Mouse (Mus musculus) adipocyte (in vitro differentiated cells): Measurements from ENCODE around the gene 4933427D14Rik.

Experiments
- DNase-seq: peaks from one replicate; pipeline ENCODE4 v3.0.0-alpha.2; 2016; ENCODE audit warnings: low spot score

4933427D14Rik gene

GRCm38 (mm10) chr11:72207204-72207833 lies at the start of gene 4933427D14Rik, which contains the start of gene Txndc17:
Gene 4933427D14Rik (minus strand): TSS chr11:72207459.
Gene Txndc17 (plus strand): TSS chr11:72207547.
- peak; percentile 80 for DNase-seq

- no peak for DNase-seq
These were observed 49.2 kb upstream of the 4933427D14Rik start for GRCm38 (mm10) chr11:72256441-72256840.

GRCm38 (mm10) chr11:72255629-72256028 lies 48.4 kb upstream of the 4933427D14Rik start:
- no peak for DNase-seq

- DNase-seq = no peak
These were observed 38.0 kb upstream of the 4933427D14Rik start for GRCm38 (mm10) chr11:72245196-72245753.

- no peak for DNase-seq
These were observed 33.0 kb upstream of the 4933427D14Rik start for GRCm38 (mm10) chr11:72240062-72240860.

- peak; percentile 78 for DNase-seq
These were observed 26.8 kb upstream of the 4933427D14Rik start for GRCm38 (mm10) chr11:72234013-72234412.

GRCm38 (mm10) chr11:72232991-72233390 lies 25.7 kb upstream of the 4933427D14Rik start:
- DNase-seq = no peak

GRCm38 (mm10) chr11:72232068-72232467 lies 24.8 kb upstream of the 4933427D14Rik start:
- DNase-seq = no peak

- no peak for DNase-seq
These were observed 21.3 kb upstream of the 4933427D14Rik start for GRCm38 (mm10) chr11:72228513-72228912.

- no peak for DNase-seq
These were observed 19.6 kb upstream of the 4933427D14Rik start for GRCm38 (mm10) chr11:72226901-72227300.

GRCm38 (mm10) chr11:72226020-72226791 lies 18.9 kb upstream of the 4933427D14Rik start:
- DNase-seq = no peak

- peak; percentile 78 for DNase-seq
These were observed 17.6 kb upstream of the 4933427D14Rik start for GRCm38 (mm10) chr11:72224865-72225264.

- DNase-seq = no peak
These were observed 16.2 kb upstream of the 4933427D14Rik start for GRCm38 (mm10) chr11:72223414-72223813.

- peak; percentile 80 for DNase-seq
These were observed 14.0 kb upstream of the 4933427D14Rik start for GRCm38 (mm10) chr11:72221278-72221677.

- no peak for DNase-seq
These were observed 9.9 kb upstream of the 4933427D14Rik start for GRCm38 (mm10) chr11:72217116-72217515.

- DNase-seq = peak; percentile 82
These were observed 8.1 kb upstream of the 4933427D14Rik start, which contains the start of gene Med31 for GRCm38 (mm10) chr11:72215410-72215797. Gene Med31 (minus strand): TSS chr11:72215592.

- peak; percentile 96 for DNase-seq
These were observed 7.5 kb upstream of the 4933427D14Rik start for GRCm38 (mm10) chr11:72214591-72215409.

- DNase-seq = no peak
These were observed 647 bp upstream of the 4933427D14Rik start for GRCm38 (mm10) chr11:72207834-72208377.

- DNase-seq = no peak
These were observed 687 bp downstream of the 4933427D14Rik start, which contains the start of gene Gm43951 for GRCm38 (mm10) chr11:72206341-72207203. Gene Gm43951 (minus strand): TSS chr11:72206840.

- no peak for DNase-seq
These were observed 2.0 kb downstream of the 4933427D14Rik start for GRCm38 (mm10) chr11:72205256-72205655.
